Mouse (Mus musculus) heart, embryonic 15.5 days (tissue): ENCODE results near the gene Fgf22. TPM values are rescaled to one million over a fixed set of nuclear protein-coding genes. Genes with fewer than 3 reads are reported as not detected.
A peak's percentile ranks its signal among the peaks of the same experiment; 100 is the strongest.

Experiments
- ATAC-seq: fragments of 200-750 bp; cut with Nextera tagmentation; replicated peaks from 2 replicates; pipeline ENCODE4 v1.8.0; 2017; ENCODE audit warnings: low read depth, moderate TSS enrichment; ENCODE audit not compliant: insufficient number of reproducible peaks, insufficient read depth, low FRiP score
- H3K27ac ChIP-seq: fragments of 300-500 bp; sonication (generic); 2 replicates; pipeline ENCODE4 v1.5.1; 2015; ENCODE audit warnings: mild to moderate bottlenecking, inconsistent platforms
- H3K27me3 ChIP-seq: fragments of 300-500 bp; sonication (generic); 2 replicates; pipeline ENCODE4 v1.6.1; 2015; ENCODE audit warnings: inconsistent platforms
- H3K36me3 ChIP-seq: fragments of 300-500 bp; sonication (generic); 2 replicates; pipeline ENCODE4 v1.6.1; 2015; ENCODE audit warnings: mild to moderate bottlenecking, inconsistent platforms
- H3K4me1 ChIP-seq: fragments of 300-500 bp; sonication (generic); replicated peaks from 2 replicates; pipeline ENCODE4 v1.6.1; 2015; ENCODE audit warnings: inconsistent platforms
- H3K4me2 ChIP-seq: fragments of 300-500 bp; sonication (generic); 2 replicates; pipeline ENCODE4 v1.6.1; 2015; ENCODE audit warnings: inconsistent platforms, mild to moderate bottlenecking, moderate library complexity
- H3K4me3 ChIP-seq: fragments of 300-500 bp; sonication (generic); 2 replicates; pipeline ENCODE4 v1.5.1; 2015; ENCODE audit warnings: mild to moderate bottlenecking, inconsistent platforms
- H3K9ac ChIP-seq: fragments of 300-500 bp; sonication (generic); 2 replicates; pipeline ENCODE4 v1.6.1; 2015; ENCODE audit warnings: mild to moderate bottlenecking, inconsistent platforms
- H3K9me3 ChIP-seq: fragments of 300-500 bp; sonication (generic); replicated peaks from 2 replicates; pipeline ENCODE4 v1.6.1; 2016; ENCODE audit warnings: inconsistent platforms
- WGBS: fragments of 180-500 bp; shearing (Covaris S2); methylation state at CpG from one replicate; pipeline ENCODE4 v1.1.7; 2015; ENCODE audit warnings: mixed read lengths; 5-methylcytosine and 5-hydroxymethylcytosine counted together
- polyA plus RNA-seq: library from polyadenylated mRNA; unstranded; fragments of >200 nt; fragmentation: Nextera tagmentation; extraction: Ambion mirVana; gene quantifications from 2 replicates; pipeline ENCODE4 v1.2.1, GENCODE M21; 2015

Fgf22 gene
- polyA plus RNA-seq, 1 experiment from 2014 or later, result 0.06 TPM

- H3K27me3 ChIP-seq, result peaks cover 27% of the 10 kb centered on the region; the same call in 1 of the 2 replicates
- no peak overlapping the region for H3K27ac ChIP-seq
- no peak overlapping the region for H3K9ac ChIP-seq
- H3K4me3 ChIP-seq, result no peak overlapping the region
- no peak overlapping the region for H3K4me2 ChIP-seq
- no peaks in the 10 kb centered on the region for H3K9me3 ChIP-seq
- 66% methylated on average over 5 of the region's 5 CpGs for WGBS
- H3K4me1 ChIP-seq, result peaks cover 41% of the 10 kb centered on the region
- H3K36me3 ChIP-seq, result no peaks in the 10 kb centered on the region
- ATAC-seq, result no peak
Measured at GRCm38 (mm10) chr10:79781956-79782355, 27.1 kb downstream of the Fgf22 start.

GRCm38 (mm10) chr10:79783050-79783449 is 28.2 kb downstream of the Fgf22 start:
- no peak overlapping the region for H3K9ac ChIP-seq
- ATAC-seq, result no peak
- no peaks in the 10 kb centered on the region for H3K9me3 ChIP-seq
- no peak overlapping the region for H3K27ac ChIP-seq
- H3K27me3 ChIP-seq, result peaks cover 27% of the 10 kb centered on the region; the same call in 1 of the 2 replicates
- H3K36me3 ChIP-seq, result no peaks in the 10 kb centered on the region
- peaks cover 30% of the 10 kb centered on the region for H3K4me1 ChIP-seq
- WGBS, result 61% methylated on average over 7 of the region's 7 CpGs
- no peak overlapping the region for H3K4me3 ChIP-seq
- no peak overlapping the region for H3K4me2 ChIP-seq

- no peak overlapping the region for H3K4me3 ChIP-seq
- H3K4me2 ChIP-seq, result no peak overlapping the region
- no peak for ATAC-seq
- H3K4me1 ChIP-seq, result peaks cover 19% of the 10 kb centered on the region
- H3K27ac ChIP-seq, result no peak overlapping the region
- 41% methylated on average over 27 of the region's 27 CpGs for WGBS
- no peaks in the 10 kb centered on the region for H3K9me3 ChIP-seq
- no peaks in the 10 kb centered on the region for H3K36me3 ChIP-seq
- no peak overlapping the region for H3K9ac ChIP-seq
- H3K27me3 ChIP-seq, result peaks cover 27% of the 10 kb centered on the region; the same call in 1 of the 2 replicates
Measured at GRCm38 (mm10) chr10:79783920-79784800, 29.3 kb downstream of the Fgf22 start.

- peak overlapping the region; percentile 24 for H3K4me3 ChIP-seq
- H3K9ac ChIP-seq, result no peak overlapping the region
- H3K9me3 ChIP-seq, result no peaks in the 10 kb centered on the region
- H3K36me3 ChIP-seq, result no peaks in the 10 kb centered on the region
- 33% methylated on average over 7 of the region's 7 CpGs for WGBS
- H3K27me3 ChIP-seq, result peaks cover 8% of the 10 kb centered on the region; the same call in 1 of the 2 replicates
- H3K27ac ChIP-seq, result peak overlapping the region; percentile 29; the same call in 1 of the 2 replicates
- peaks cover 6% of the 10 kb centered on the region; the same call in 1 of the 2 replicates for H3K4me1 ChIP-seq
- ATAC-seq, result no peak
- no peak overlapping the region for H3K4me2 ChIP-seq
Measured at GRCm38 (mm10) chr10:79788386-79789158, 33.7 kb downstream of the Fgf22 start.

GRCm38 (mm10) chr10:79789581-79789980 is 34.7 kb downstream of the Fgf22 start:
- Histone ChIP-seq H3K9ac (no peak overlapping the region), H3K27ac (no peak overlapping the region)
- WGBS, result 46% methylated on average over 2 of the region's 2 CpGs

GRCm38 (mm10) chr10:79790861-79791260 is 36.0 kb downstream of the Fgf22 start, which contains the start of gene Prss57:
Prss57 (minus strand) TSS chr10:79790961.
- Histone ChIP-seq H3K36me3 (no peaks in the 10 kb centered on the region), H3K4me3 (no peak within 1 kb of the TSS), H3K4me1 (peaks cover 22% of the 10 kb centered on the region), H3K27me3 (0 out of 2 replicates have a peak, but pooled peaks cover 5% of the 10 kb centered on the region), H3K27ac (no peak within 1 kb of the TSS), H3K4me2 (no peak within 1 kb of the TSS), H3K9ac (no peak within 1 kb of the TSS), H3K9me3 (no peaks in the 10 kb centered on the region)
- WGBS, result 82% methylated on average over 4 of the region's 4 CpGs
- no peak for ATAC-seq

More at GRCm38 (mm10) chr10:79789581-79789980, 34.7 kb downstream of the Fgf22 start:
- Histone ChIP-seq H3K36me3 (no peaks in the 10 kb centered on the region), H3K4me2 (no peak overlapping the region), H3K27me3 (peaks cover 4% of the 10 kb centered on the region; the same call in 1 of the 2 replicates), H3K4me1 (peaks cover 14% of the 10 kb centered on the region), H3K9me3 (no peaks in the 10 kb centered on the region), H3K4me3 (no peak overlapping the region)
- ATAC-seq, result no peak

- no peak overlapping the region for H3K4me2 ChIP-seq
- H3K27me3 ChIP-seq, result 0 out of 2 replicates have a peak, but pooled peaks cover 5% of the 10 kb centered on the region
- WGBS, result 75% methylated on average over 5 of the region's 5 CpGs
- peaks cover 28% of the 10 kb centered on the region for H3K4me1 ChIP-seq
- H3K27ac ChIP-seq, result no peak overlapping the region
- no peaks in the 10 kb centered on the region for H3K9me3 ChIP-seq
- H3K36me3 ChIP-seq, result no peaks in the 10 kb centered on the region
- H3K9ac ChIP-seq, result no peak overlapping the region
- H3K4me3 ChIP-seq, result no peak overlapping the region
- no peak for ATAC-seq
Measured at GRCm38 (mm10) chr10:79792339-79793040, 37.6 kb downstream of the Fgf22 start.

GRCm38 (mm10) chr10:79793051-79793737 is 38.3 kb downstream of the Fgf22 start, which contains the start of gene Palm:
Palm (plus strand) TSS chr10:79793572.
- peak within 1 kb of the TSS; percentile 83 for H3K27ac ChIP-seq
- H3K9me3 ChIP-seq, result no peaks in the 10 kb centered on the region
- 5% methylated on average over 51 of the region's 51 CpGs for WGBS
- H3K4me3 ChIP-seq, result peak within 1 kb of the TSS; percentile 97
- H3K27me3 ChIP-seq, result 0 out of 2 replicates have a peak, but pooled peaks cover 5% of the 10 kb centered on the region
- peak within 1 kb of the TSS; percentile 95 for H3K9ac ChIP-seq
- no peaks in the 10 kb centered on the region for H3K36me3 ChIP-seq
- peaks cover 28% of the 10 kb centered on the region for H3K4me1 ChIP-seq
- ATAC-seq, result peak; percentile 59
- H3K4me2 ChIP-seq, result peak within 1 kb of the TSS; percentile 98

GRCm38 (mm10) chr10:79793738-79794490 is 39.0 kb downstream of the Fgf22 start:
- Histone ChIP-seq H3K9ac (peak overlapping the region; percentile 95), H3K4me2 (peak overlapping the region; percentile 98), H3K4me1 (peaks cover 28% of the 10 kb centered on the region), H3K27me3 (0 out of 2 replicates have a peak, but pooled peaks cover 5% of the 10 kb centered on the region), H3K9me3 (no peaks in the 10 kb centered on the region), H3K27ac (peak overlapping the region; percentile 83), H3K4me3 (peak overlapping the region; percentile 97), H3K36me3 (no peaks in the 10 kb centered on the region)
- WGBS, result 6% methylated on average over 38 of the region's 38 CpGs
- no peak; the same call in 1 of the 2 replicates for ATAC-seq
